In the genomic region with DNA sequence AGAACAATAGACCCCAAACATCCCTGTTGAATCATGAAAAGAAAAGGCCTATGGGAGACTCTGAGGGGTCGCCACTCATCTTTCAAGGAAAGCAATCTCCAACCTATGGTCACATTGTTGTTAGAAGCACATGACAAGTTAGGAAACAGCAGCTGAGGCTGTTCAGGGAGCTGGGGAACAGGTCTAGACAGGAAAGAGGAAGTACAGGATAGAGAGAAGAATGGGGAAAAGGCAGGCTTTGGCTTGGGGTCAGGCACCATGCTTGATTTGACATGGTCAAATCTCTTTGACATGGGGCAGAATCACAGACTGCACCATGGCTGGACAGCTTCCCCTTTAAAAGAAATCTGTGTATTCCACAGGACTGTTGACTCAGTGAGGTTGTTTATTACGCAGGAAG, we compare ENCODE assay signal across 14 mouse cellular contexts. TPM values are rescaled to one million over a fixed set of nuclear protein-coding genes. Genes with fewer than 3 reads are reported as not detected.
A peak's percentile ranks its signal among the peaks of the same experiment; 100 is the strongest.
DNase-seq lines count a peak whose midpoint lies in the region; ATAC-seq and TF ChIP-seq lines count a peak whose summit lies in the region.
"Had no signal": no experiment of that assay in that cellular context is flagged by ENCODE, and none has a peak within 500 bp of the region (broad histone marks: within the 10 kb centered on the region; RNA-seq: fewer than 3 reads in every experiment).

No protein-coding gene starts in this region.

- no peak for TF ChIP-seq RAD21 in MEL (IDR thresholded peaks at IDR 0.05; ENCODE audit: low read depth, low read length)

- WGBS in kidney, postnatal 0 days = 86% methylated on average over 2 of the region's 2 CpGs
- WGBS in hindbrain, embryonic 13.5 days = 74% methylated on average over 2 of the region's 2 CpGs

- H3K4me1 ChIP-seq in kidney, postnatal 0 days (replicated peaks; ENCODE audit: insufficient read depth, low read length) = no peaks in the 10 kb centered on the region
- peaks cover 0 to 4% of the 10 kb centered on the region in 2 experiments; a peak in 2 of 4 replicates for H3K4me1 ChIP-seq in MEL (ENCODE audit: control insufficient read depth in 1 of 2, insufficient read depth in 2 of 2, low read length in 2 of 2)
- no peaks in the 10 kb centered on the region for H3K4me1 ChIP-seq in hindbrain, embryonic 13.5 days (replicated peaks)
- H3K4me1 ChIP-seq: forebrain, embryonic 10.5 days; hindbrain, embryonic 10.5 days; liver, embryonic 12.5 days had no signal

- no peak overlapping the region for H3K9ac ChIP-seq in kidney, postnatal 0 days (ENCODE audit: low read depth, low read length)
- peak overlapping the region; percentile 55 for H3K9ac ChIP-seq in MEL (ENCODE audit: control insufficient read depth, low read depth, low read length, poor library complexity, severe bottlenecking)
- no peak overlapping the region for H3K9ac ChIP-seq in hindbrain, embryonic 13.5 days
- H3K9ac ChIP-seq: embryonic facial prominence, embryonic 12.5 days; liver, embryonic 12.5 days had no signal

- no peak overlapping the region for H3K4me3 ChIP-seq in kidney, postnatal 0 days (replicated peaks; ENCODE audit: low read depth, low read length)
- peak overlapping the region; percentile 81 for H3K4me3 ChIP-seq in MEL (ENCODE audit: control insufficient read depth in 1 of 2, insufficient read depth in 1 of 2, low read depth in 2 of 2, low read length in 2 of 2)
- no peak overlapping the region for H3K4me3 ChIP-seq in hindbrain, embryonic 13.5 days
- H3K4me3 ChIP-seq in left cerebral cortex, adult 2 months = no peak overlapping the region
- H3K4me3 ChIP-seq: forebrain, embryonic 10.5 days; hindbrain, embryonic 10.5 days; liver, embryonic 12.5 days had no signal

- no peak for TF ChIP-seq EP300 in MEL (IDR thresholded peaks at IDR 0.05; ENCODE audit: low read depth in 1 of 2, low read length in 2 of 2)

- no peaks in the 10 kb centered on the region for H3K27me3 ChIP-seq in kidney, postnatal 0 days (ENCODE audit: insufficient read depth, low read length)
- H3K27me3 ChIP-seq in MEL (ENCODE audit: control insufficient read depth in 1 of 2, insufficient read depth in 2 of 2, low read length in 2 of 2) = no peaks in the 10 kb centered on the region
- no peaks in the 10 kb centered on the region for H3K27me3 ChIP-seq in hindbrain, embryonic 13.5 days
- H3K27me3 ChIP-seq: embryonic facial prominence, embryonic 12.5 days; kidney, embryonic 15.5 days; liver, embryonic 12.5 days had no signal

- H3K79me2 ChIP-seq in MEL (ENCODE audit: control insufficient read depth, insufficient read depth, low read length, poor library complexity) = no peaks in the 10 kb centered on the region

- TF ChIP-seq POLR2A in MEL (IDR thresholded peaks at IDR 0.05; ENCODE audit: control insufficient read depth in 1 of 2, insufficient read depth in 1 of 2, low read depth in 1 of 2, low read length in 2 of 2, poor library complexity in 1 of 2) = no peak

- no peak overlapping the region for H3K27ac ChIP-seq in kidney, postnatal 0 days
- no peak overlapping the region for H3K27ac ChIP-seq in MEL (ENCODE audit: control insufficient read depth, low read depth, low read length)
- no peak overlapping the region for H3K27ac ChIP-seq in hindbrain, embryonic 13.5 days
- no peak overlapping the region for H3K27ac ChIP-seq in left cerebral cortex, adult 2 months
- H3K27ac ChIP-seq: embryonic facial prominence, embryonic 12.5 days; forebrain, embryonic 10.5 days; hindbrain, embryonic 10.5 days; limb, embryonic 10.5 days; liver, embryonic 12.5 days had no signal

- no peak for DNase-seq in kidney, postnatal 0 days (ENCODE audit: low spot score)
- no peak for DNase-seq in kidney, adult 8-10 months
- peak; percentile 21 for DNase-seq in A20 (ENCODE audit: low read depth, low spot score)
- DNase-seq in MEL (ENCODE audit: low read depth, low spot score) = peak; percentile 57
- DNase-seq in left cerebral cortex, adult 2 months (ENCODE audit: extremely low spot score in 1 of 2, low spot score in 2 of 2) = no peak
- DNase-seq: layer of hippocampus, postnatal 36 days had no signal

- intact Hi-C loops in left cerebral cortex, adult 2 months (cut with DNase I) = no loop called here

- H3K9me3 ChIP-seq in kidney, postnatal 0 days (replicated peaks; ENCODE audit: low read length) = no peaks in the 10 kb centered on the region
- no peaks in the 10 kb centered on the region for H3K9me3 ChIP-seq in MEL (replicated peaks; ENCODE audit: insufficient read depth, low read length)
- H3K9me3 ChIP-seq in hindbrain, embryonic 13.5 days = no peaks in the 10 kb centered on the region
- H3K9me3 ChIP-seq: embryonic facial prominence, embryonic 12.5 days; hindbrain, embryonic 10.5 days; kidney, embryonic 15.5 days; limb, embryonic 10.5 days; liver, embryonic 12.5 days had no signal

- H3K4me2 ChIP-seq in kidney, postnatal 0 days (ENCODE audit: low read length) = 0 out of 2 replicates have a peak overlapping the region, but pooled peaks have one; percentile 62
- no peak overlapping the region for H3K4me2 ChIP-seq in hindbrain, embryonic 13.5 days

- no peak for TF ChIP-seq CTCF in kidney, postnatal 0 days (IDR thresholded peaks at IDR 0.05; ENCODE audit: low read depth)
- TF ChIP-seq CTCF in MEL (IDR thresholded peaks at IDR 0.05 in 2 of 3, conservative IDR thresholded peaks at IDR 0.05 in 1 of 3; ENCODE audit: control insufficient read depth in 1 of 3, insufficient read depth in 1 of 3, low read depth in 2 of 3, low read length in 3 of 3, poor library complexity in 1 of 3, severe bottlenecking in 1 of 3) = no peak
- TF ChIP-seq CTCF in left cerebral cortex, adult 2 months (IDR thresholded peaks at IDR 0.05) = no peak

- no peaks in the 10 kb centered on the region for H3K36me3 ChIP-seq in kidney, postnatal 0 days (ENCODE audit: insufficient read depth, low read length)
- H3K36me3 ChIP-seq in MEL (ENCODE audit: control insufficient read depth in 1 of 2, insufficient read depth in 2 of 2, low read length in 2 of 2) = peaks cover 0 to 3% of the 10 kb centered on the region in 2 experiments; a peak in 2 of 4 replicates
- H3K36me3 ChIP-seq in hindbrain, embryonic 13.5 days = no peaks in the 10 kb centered on the region
- H3K36me3 ChIP-seq: embryonic facial prominence, embryonic 12.5 days; forebrain, embryonic 10.5 days; hindbrain, embryonic 10.5 days; kidney, embryonic 15.5 days; limb, embryonic 10.5 days; liver, embryonic 12.5 days had no signal

- ATAC-seq in kidney, postnatal 0 days (replicated peaks; ENCODE audit: low FRiP score, low read depth) = no peak
- ATAC-seq in megakaryocyte progenitor cell, adult 5-6 weeks (replicated peaks; ENCODE audit: poor library complexity) = peak; percentile 32
- no peak for ATAC-seq in hindbrain, embryonic 13.5 days (ENCODE audit: low FRiP score)

TF ChIP-seq in MEL, 35 proteins besides CTCF, POLR2A, EP300 and RAD21 (continues in another document):
- TF ChIP-seq TBP (IDR thresholded peaks at IDR 0.05; ENCODE audit: low read depth, low read length) (no peak), HCFC1 (IDR thresholded peaks at IDR 0.05; ENCODE audit: low read depth, low read length) (no peak), UBTF (IDR thresholded peaks at IDR 0.05; ENCODE audit: borderline replicate concordance, insufficient read depth, low read depth, low read length) (no peak), USF1 (IDR thresholded peaks at IDR 0.05; ENCODE audit: low read depth, low read length) (no peak), ZC3H11A (IDR thresholded peaks at IDR 0.05; ENCODE audit: low read depth, low read length) (no peak), ZKSCAN1 (IDR thresholded peaks at IDR 0.05; ENCODE audit: low read depth, low read length) (no peak), ZNF384 (IDR thresholded peaks at IDR 0.05; ENCODE audit: low read depth, low read length) (no peak), MYC (IDR thresholded peaks at IDR 0.05; ENCODE audit: low read depth, low read length) (no peak), NRF1 (IDR thresholded peaks at IDR 0.05; ENCODE audit: insufficient read depth, low read depth, low read length, poor library complexity, severe bottlenecking) (no peak), GABPA (IDR thresholded peaks at IDR 0.05; ENCODE audit: low read depth, low read length) (no peak), MAX (IDR thresholded peaks at IDR 0.05; ENCODE audit: low read length) (no peak), MAZ (IDR thresholded peaks at IDR 0.05; ENCODE audit: low read depth, low read length) (no peak), NELFE (IDR thresholded peaks at IDR 0.05; ENCODE audit: low read depth, low read length) (no peak), POLR2AphosphoS2 (IDR thresholded peaks at IDR 0.05; ENCODE audit: low read length) (no peak)

RNA-seq across cellular contexts. Expression of a gene that starts 0.6 kb away (rescaled TPM):
- 7.4 and 7.9 TPM in 2 replicates for polyA plus RNA-seq in kidney, postnatal 0 days (2015; fragmentation: Nextera tagmentation; extraction: Ambion mirVana)
- total RNA-seq in MEL (2012; rRNA removed) = 1.8 and 2.0 TPM in 2 replicates
- 1 to 10 TPM in 1 of 2 experiments, not detected in 1; 3.9 TPM for polyA plus RNA-seq in MEL (2012; ENCODE audit: insufficient read depth in 1 of 2, insufficient read length in 2 of 2, low read depth in 1 of 2, low replicate concordance in 2 of 2, missing spikeins in 1 of 2)
- 4.6 and 7.6 TPM in 2 replicates for total RNA-seq in megakaryocyte progenitor cell, adult 5-6 weeks (2015)
- total RNA-seq in megakaryocyte progenitor cell, adult 5-6 weeks (2017) = 3.3 and 4.1 TPM in 2 replicates
- 1.3 and 2.1 TPM in 2 replicates for polyA plus RNA-seq in hindbrain, embryonic 13.5 days (2015; fragmentation: Nextera tagmentation; extraction: Ambion mirVana)
- 1 to 10 TPM; 2.1 to 3.1 TPM for total RNA-seq in left cerebral cortex, adult 2 months (2021)

RNA-seq across cellular contexts. Expression of a gene that starts 11.3 kb away (rescaled TPM):
- 57.1 and 59.9 TPM in 2 replicates for polyA plus RNA-seq in kidney, postnatal 0 days (2015; fragmentation: Nextera tagmentation; extraction: Ambion mirVana)
- total RNA-seq in MEL (2012; rRNA removed) = 16.7 and 18.1 TPM in 2 replicates
- 10 to 100 TPM in 1 of 2 experiments, not detected in 1; 38.4 TPM for polyA plus RNA-seq in MEL (2012; ENCODE audit: insufficient read depth in 1 of 2, insufficient read length in 2 of 2, low read depth in 1 of 2, low replicate concordance in 2 of 2, missing spikeins in 1 of 2)
- 11.2 and 17.6 TPM in 2 replicates for total RNA-seq in megakaryocyte progenitor cell, adult 5-6 weeks (2015)
- 31.0 and 32.6 TPM in 2 replicates for total RNA-seq in megakaryocyte progenitor cell, adult 5-6 weeks (2017)
- 121 TPM in 2 replicates for polyA plus RNA-seq in hindbrain, embryonic 13.5 days (2015; fragmentation: Nextera tagmentation; extraction: Ambion mirVana)
- 100 to 1,000 TPM; 114 to 120 TPM for total RNA-seq in left cerebral cortex, adult 2 months (2021)

RNA-seq across cellular contexts. Expression of a gene that starts 47.8 kb away (rescaled TPM):
- polyA plus RNA-seq in kidney, postnatal 0 days (2015; fragmentation: Nextera tagmentation; extraction: Ambion mirVana) = 8.0 and 11.4 TPM in 2 replicates
- 7.2 and 7.5 TPM in 2 replicates for total RNA-seq in MEL (2012; rRNA removed)
- 1 to 10 TPM in 1 of 2 experiments, not detected in 1; 7.4 TPM for polyA plus RNA-seq in MEL (2012; ENCODE audit: insufficient read depth in 1 of 2, insufficient read length in 2 of 2, low read depth in 1 of 2, low replicate concordance in 2 of 2, missing spikeins in 1 of 2)
- total RNA-seq in megakaryocyte progenitor cell, adult 5-6 weeks (2015) = 6.8 and 12.1 TPM in 2 replicates
- 5.1 and 5.7 TPM in 2 replicates for total RNA-seq in megakaryocyte progenitor cell, adult 5-6 weeks (2017)
- polyA plus RNA-seq in hindbrain, embryonic 13.5 days (2015; fragmentation: Nextera tagmentation; extraction: Ambion mirVana) = 5.5 and 8.8 TPM in 2 replicates
- 10 to 100 TPM; 60.4 to 75.1 TPM for total RNA-seq in left cerebral cortex, adult 2 months (2021)

Comparison
In these comparisons a context has a peak if more than half of its experiments do, and no peak if none do; other contexts are left out.
1. DNase-seq: peak in A20 (single experiment) and MEL (single experiment); none in kidney, postnatal 0 days (single experiment), kidney, adult 8-10 months (0 of 2) and left cerebral cortex, adult 2 months (0 of 2).
2. H3K4me3 ChIP-seq: peak in MEL (2 of 2); none in kidney, postnatal 0 days (single experiment), hindbrain, embryonic 13.5 days (single experiment) and left cerebral cortex, adult 2 months (single experiment).